Mouse (Mus musculus) liver, embryonic 15.5 days (tissue): Measurements from ENCODE around the gene Cyp2c23. TPM values are rescaled to one million over a fixed set of nuclear protein-coding genes. Genes with fewer than 3 reads are reported as not detected.

Experiments
- polyA plus RNA-seq: library from polyadenylated mRNA; unstranded; fragments of >200 nt; fragmentation: Nextera tagmentation; extraction: Ambion mirVana; gene quantifications from 2 replicates; pipeline ENCODE4 v1.2.1, GENCODE M21; 2015

The Cyp2c23 gene
- polyA plus RNA-seq, 1 experiment from 2014 or later, result 26.7 TPM

Other genes with a start within 250 kb of the Cyp2c23 start
- 10.6 and 11.7 TPM in 2 replicates for gene Abcc2, start 247.0 kb downstream of the Cyp2c23 start, polyA plus RNA-seq
- 2.5 and 2.7 TPM in 2 replicates for gene Dnmbp, start 89.0 kb downstream of the Cyp2c23 start, polyA plus RNA-seq
- 81.5 and 93.1 TPM in 2 replicates for gene Cpn1, start 42.7 kb downstream of the Cyp2c23 start, polyA plus RNA-seq
- gene Erlin1, start 40.6 kb upstream of the Cyp2c23 start, polyA plus RNA-seq, result 17.8 and 20.6 TPM in 2 replicates
- gene Chuk, start 78.3 kb upstream of the Cyp2c23 start, polyA plus RNA-seq, result 19.4 and 20.2 TPM in 2 replicates
- gene Cwf19l1, start 106.7 kb upstream of the Cyp2c23 start, polyA plus RNA-seq, result 14.7 and 16.9 TPM in 2 replicates
- 33.1 and 35.1 TPM in 2 replicates for gene Bloc1s2, start 117.2 kb upstream of the Cyp2c23 start, polyA plus RNA-seq
- not detected in 2 replicates for gene Pkd2l1, start 163.2 kb upstream of the Cyp2c23 start, polyA plus RNA-seq
- not detected in 2 replicates for gene Scd3, start 174.1 kb upstream of the Cyp2c23 start, polyA plus RNA-seq